Mouse (Mus musculus): Measurements from ENCODE around the gene Foxj1. TPM values are rescaled to one million over a fixed set of nuclear protein-coding genes. Genes with fewer than 3 reads are reported as not detected.
"Not testable (repeated sequence)": the region's sequence is repeated elsewhere in the genome, so short reads cannot be mapped to it uniquely, and the experiment has no call there.

The Foxj1 gene
- polyA plus RNA-seq (2014; fragmentation: Nextera tagmentation; extraction: Ambion mirVana): 1.2 and 1.8 TPM in 2 replicates

GRCm38 (mm10) chr11:116335244-116336036 lies at the start of gene Foxj1:
Gene Foxj1 (minus strand): TSS chr11:116335399.
- peak within 1 kb of the TSS; percentile 57; the same call in 1 of the 2 replicates for H3K27ac ChIP-seq (ENCODE audit: low read depth, low read length)
- H3K9ac ChIP-seq (ENCODE audit: low read depth, low read length): peak within 1 kb of the TSS; percentile 68
- H3K4me1 ChIP-seq (ENCODE audit: control insufficient read depth, insufficient read depth, low read length): peaks cover 42% of the 10 kb centered on the region
- WGBS: under 1% methylated on average over 60 of the region's 61 CpGs
- ATAC-seq (ENCODE audit: low FRiP score, low TSS enrichment): peak; percentile 81
- H3K36me3 ChIP-seq (ENCODE audit: control insufficient read depth, insufficient read depth, low read length): no peaks in the 10 kb centered on the region
- peak within 1 kb of the TSS; percentile 54 for H3K4me3 ChIP-seq (ENCODE audit: low read length)
- no peaks in the 10 kb centered on the region for H3K9me3 ChIP-seq (ENCODE audit: control insufficient read depth, low read length)
- H3K4me2 ChIP-seq (replicated peaks; ENCODE audit: low read depth, low read length): peak within 1 kb of the TSS; percentile 95
- H3K27me3 ChIP-seq (ENCODE audit: control insufficient read depth, insufficient read depth, low read length): peaks cover 16% of the 10 kb centered on the region

GRCm38 (mm10) chr11:116384171-116384570 lies 49.0 kb upstream of the Foxj1 start:
- Histone ChIP-seq H3K4me1 (ENCODE audit: control insufficient read depth, insufficient read depth, low read length) (peaks cover 19% of the 10 kb centered on the region), H3K36me3 (ENCODE audit: control insufficient read depth, insufficient read depth, low read length) (no peaks in the 10 kb centered on the region), H3K9ac (ENCODE audit: low read depth, low read length) (no peak overlapping the region), H3K4me3 (ENCODE audit: low read length) (no peak overlapping the region), H3K27me3 (ENCODE audit: control insufficient read depth, insufficient read depth, low read length) (no peaks in the 10 kb centered on the region), H3K4me2 (replicated peaks; ENCODE audit: low read depth, low read length) (no peak overlapping the region), H3K9me3 (ENCODE audit: control insufficient read depth, low read length) (no peaks in the 10 kb centered on the region), H3K27ac (ENCODE audit: low read depth, low read length) (peak overlapping the region; percentile 59; the same call in 1 of the 2 replicates)
- ATAC-seq (ENCODE audit: low FRiP score, low TSS enrichment): no peak
- 60% methylated on average over 11 of the region's 11 CpGs for WGBS

- not testable (repeated sequence) for ATAC-seq (ENCODE audit: low FRiP score, low TSS enrichment); H3K4me2 ChIP-seq (replicated peaks; ENCODE audit: low read depth, low read length)
Observed at GRCm38 (mm10) chr11:116383070-116383469, 47.9 kb upstream of the Foxj1 start.

GRCm38 (mm10) chr11:116380767-116381166 lies 45.6 kb upstream of the Foxj1 start:
- H3K27ac ChIP-seq (ENCODE audit: low read depth, low read length): no peak overlapping the region
- no peak for ATAC-seq (ENCODE audit: low FRiP score, low TSS enrichment)
- H3K36me3 ChIP-seq (ENCODE audit: control insufficient read depth, insufficient read depth, low read length): no peaks in the 10 kb centered on the region
- H3K4me1 ChIP-seq (ENCODE audit: control insufficient read depth, insufficient read depth, low read length): no peaks in the 10 kb centered on the region
- H3K9me3 ChIP-seq (ENCODE audit: control insufficient read depth, low read length): no peaks in the 10 kb centered on the region
- H3K9ac ChIP-seq (ENCODE audit: low read depth, low read length): no peak overlapping the region
- no peak overlapping the region for H3K4me3 ChIP-seq (ENCODE audit: low read length)
- 83% methylated on average over 7 of the region's 7 CpGs for WGBS
- no peaks in the 10 kb centered on the region for H3K27me3 ChIP-seq (ENCODE audit: control insufficient read depth, insufficient read depth, low read length)
- no peak overlapping the region for H3K4me2 ChIP-seq (replicated peaks; ENCODE audit: low read depth, low read length)

More at GRCm38 (mm10) chr11:116383070-116383469, 47.9 kb upstream of the Foxj1 start:
- WGBS: 88% methylated on average over 5 of the region's 5 CpGs
- not testable (repeated sequence) for H3K4me3 ChIP-seq (ENCODE audit: low read length); H3K27ac ChIP-seq (ENCODE audit: low read depth, low read length); H3K27me3 ChIP-seq (ENCODE audit: control insufficient read depth, insufficient read depth, low read length); H3K9me3 ChIP-seq (ENCODE audit: control insufficient read depth, low read length); H3K9ac ChIP-seq (ENCODE audit: low read depth, low read length); H3K36me3 ChIP-seq (ENCODE audit: control insufficient read depth, insufficient read depth, low read length)
- H3K4me1 ChIP-seq (ENCODE audit: control insufficient read depth, insufficient read depth, low read length): peaks cover 18% of the 10 kb centered on the region

GRCm38 (mm10) chr11:116379530-116379929 lies 44.3 kb upstream of the Foxj1 start:
- no peak for ATAC-seq (ENCODE audit: low FRiP score, low TSS enrichment)
- Histone ChIP-seq H3K27me3 (ENCODE audit: control insufficient read depth, insufficient read depth, low read length) (no peaks in the 10 kb centered on the region), H3K27ac (ENCODE audit: low read depth, low read length) (no peak overlapping the region), H3K9ac (ENCODE audit: low read depth, low read length) (no peak overlapping the region), H3K9me3 (ENCODE audit: control insufficient read depth, low read length) (no peaks in the 10 kb centered on the region), H3K4me3 (ENCODE audit: low read length) (no peak overlapping the region), H3K4me1 (ENCODE audit: control insufficient read depth, insufficient read depth, low read length) (no peaks in the 10 kb centered on the region), H3K36me3 (ENCODE audit: control insufficient read depth, insufficient read depth, low read length) (no peaks in the 10 kb centered on the region), H3K4me2 (replicated peaks; ENCODE audit: low read depth, low read length) (no peak overlapping the region)
- 82% methylated on average over 6 of the region's 6 CpGs for WGBS

- Histone ChIP-seq H3K36me3 (ENCODE audit: control insufficient read depth, insufficient read depth, low read length) (no peaks in the 10 kb centered on the region), H3K27me3 (ENCODE audit: control insufficient read depth, insufficient read depth, low read length) (no peaks in the 10 kb centered on the region), H3K9me3 (ENCODE audit: control insufficient read depth, low read length) (no peaks in the 10 kb centered on the region), H3K4me1 (ENCODE audit: control insufficient read depth, insufficient read depth, low read length) (no peaks in the 10 kb centered on the region), H3K4me2 (replicated peaks; ENCODE audit: low read depth, low read length) (no peak overlapping the region), H3K4me3 (ENCODE audit: low read length) (no peak overlapping the region), H3K9ac (ENCODE audit: low read depth, low read length) (no peak overlapping the region), H3K27ac (ENCODE audit: low read depth, low read length) (no peak overlapping the region)
- no peak for ATAC-seq (ENCODE audit: low FRiP score, low TSS enrichment)
- WGBS: 70% methylated on average over 7 of the region's 7 CpGs
Observed at GRCm38 (mm10) chr11:116376945-116377661, 41.9 kb upstream of the Foxj1 start.

- ATAC-seq (ENCODE audit: low FRiP score, low TSS enrichment): no peak
- WGBS: 88% methylated on average over 4 of the region's 4 CpGs
- Histone ChIP-seq H3K36me3 (ENCODE audit: control insufficient read depth, insufficient read depth, low read length) (no peaks in the 10 kb centered on the region), H3K27me3 (ENCODE audit: control insufficient read depth, insufficient read depth, low read length) (no peaks in the 10 kb centered on the region), H3K4me3 (ENCODE audit: low read length) (no peak overlapping the region), H3K9ac (ENCODE audit: low read depth, low read length) (no peak overlapping the region), H3K27ac (ENCODE audit: low read depth, low read length) (no peak overlapping the region), H3K9me3 (ENCODE audit: control insufficient read depth, low read length) (no peaks in the 10 kb centered on the region), H3K4me1 (ENCODE audit: control insufficient read depth, insufficient read depth, low read length) (no peaks in the 10 kb centered on the region), H3K4me2 (replicated peaks; ENCODE audit: low read depth, low read length) (no peak overlapping the region)
Observed at GRCm38 (mm10) chr11:116371894-116372450, 36.8 kb upstream of the Foxj1 start.

- Histone ChIP-seq H3K9me3 (ENCODE audit: control insufficient read depth, low read length) (no peaks in the 10 kb centered on the region), H3K27me3 (ENCODE audit: control insufficient read depth, insufficient read depth, low read length) (no peaks in the 10 kb centered on the region), H3K9ac (ENCODE audit: low read depth, low read length) (no peak overlapping the region), H3K36me3 (ENCODE audit: control insufficient read depth, insufficient read depth, low read length) (no peaks in the 10 kb centered on the region), H3K4me3 (ENCODE audit: low read length) (no peak overlapping the region), H3K4me1 (ENCODE audit: control insufficient read depth, insufficient read depth, low read length) (no peaks in the 10 kb centered on the region), H3K4me2 (replicated peaks; ENCODE audit: low read depth, low read length) (no peak overlapping the region), H3K27ac (ENCODE audit: low read depth, low read length) (no peak overlapping the region)
- no peak for ATAC-seq (ENCODE audit: low FRiP score, low TSS enrichment)
- WGBS: 68% methylated on average over 5 of the region's 5 CpGs
Observed at GRCm38 (mm10) chr11:116369633-116370032, 34.4 kb upstream of the Foxj1 start.

- WGBS: 90% methylated on average over 14 of the region's 14 CpGs
- no peak for ATAC-seq (ENCODE audit: low FRiP score, low TSS enrichment)
- no peak overlapping the region for H3K9ac ChIP-seq (ENCODE audit: low read depth, low read length)
- H3K36me3 ChIP-seq (ENCODE audit: control insufficient read depth, insufficient read depth, low read length): no peaks in the 10 kb centered on the region
- H3K27ac ChIP-seq (ENCODE audit: low read depth, low read length): no peak overlapping the region
- no peaks in the 10 kb centered on the region for H3K9me3 ChIP-seq (ENCODE audit: control insufficient read depth, low read length)
- no peaks in the 10 kb centered on the region for H3K27me3 ChIP-seq (ENCODE audit: control insufficient read depth, insufficient read depth, low read length)
- no peak overlapping the region for H3K4me2 ChIP-seq (replicated peaks; ENCODE audit: low read depth, low read length)
- H3K4me1 ChIP-seq (ENCODE audit: control insufficient read depth, insufficient read depth, low read length): no peaks in the 10 kb centered on the region
- no peak overlapping the region for H3K4me3 ChIP-seq (ENCODE audit: low read length)
Observed at GRCm38 (mm10) chr11:116369051-116369450, 33.9 kb upstream of the Foxj1 start.
